Mouse (Mus musculus): ENCODE results near the gene Aifm1. TPM values are rescaled to one million over a fixed set of nuclear protein-coding genes. Genes with fewer than 3 reads are reported as not detected.

Gene Aifm1
- total RNA-seq (2021), result 10 to 100 TPM; 28.3 to 29.0 TPM

DNA sequence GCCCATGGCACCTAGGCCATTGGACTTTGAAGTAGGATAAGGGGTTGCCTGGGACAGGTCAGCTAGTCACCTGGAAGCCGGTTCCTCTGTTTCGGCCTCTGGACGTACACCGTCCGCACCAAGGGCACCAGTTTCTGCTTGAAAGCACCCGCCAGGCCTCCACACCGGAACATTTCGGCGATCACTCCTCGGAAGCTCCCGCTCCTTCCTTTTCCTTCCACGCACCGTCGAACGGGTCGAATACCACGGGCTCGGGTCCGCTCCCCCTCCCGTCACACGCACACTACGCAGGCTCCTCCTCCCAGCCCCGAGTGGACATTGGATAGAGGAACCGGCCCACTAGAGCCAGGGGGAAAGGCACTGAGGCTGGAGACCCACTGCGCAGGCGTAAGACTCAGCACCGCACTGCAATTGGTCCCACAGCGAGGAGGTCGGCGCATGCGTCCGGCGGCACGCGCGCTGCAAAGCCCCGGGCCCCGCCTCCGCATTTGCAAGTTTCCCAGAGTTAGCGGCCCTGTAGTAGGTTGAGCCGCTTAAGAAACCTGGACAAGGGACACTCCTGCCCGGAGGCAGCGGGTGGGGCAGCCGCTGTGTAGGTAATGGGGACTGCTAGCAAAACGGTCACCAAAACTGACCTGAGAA, at the start of gene Aifm1:
Gene Aifm1, minus strand, starts transcription at position 398 of the 642 bp plus-strand sequence.
- peak; percentile 86 to 88 for DNase-seq

DNA sequence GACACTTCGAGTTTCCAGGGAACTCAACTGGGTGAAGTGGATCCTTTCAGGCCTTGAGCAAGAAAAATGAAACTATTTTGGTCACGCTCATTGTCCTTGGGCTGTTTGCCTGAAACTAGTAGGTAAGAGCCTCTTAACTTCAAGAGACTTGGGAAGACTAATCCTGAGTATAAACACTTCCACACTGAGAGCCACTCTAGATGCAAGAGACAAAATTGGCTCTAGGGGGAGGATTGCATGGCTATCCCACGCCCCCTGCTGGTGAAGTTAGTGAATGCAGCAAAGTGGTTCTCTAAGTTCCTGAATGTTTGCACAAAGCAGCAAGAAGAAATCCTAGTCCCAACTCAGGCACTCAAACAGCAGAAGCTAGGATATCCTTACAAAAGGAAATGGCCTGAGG, 18.8 kb upstream of the Aifm1 start:
- DNase-seq, result peak; percentile 54 to 61

DNA sequence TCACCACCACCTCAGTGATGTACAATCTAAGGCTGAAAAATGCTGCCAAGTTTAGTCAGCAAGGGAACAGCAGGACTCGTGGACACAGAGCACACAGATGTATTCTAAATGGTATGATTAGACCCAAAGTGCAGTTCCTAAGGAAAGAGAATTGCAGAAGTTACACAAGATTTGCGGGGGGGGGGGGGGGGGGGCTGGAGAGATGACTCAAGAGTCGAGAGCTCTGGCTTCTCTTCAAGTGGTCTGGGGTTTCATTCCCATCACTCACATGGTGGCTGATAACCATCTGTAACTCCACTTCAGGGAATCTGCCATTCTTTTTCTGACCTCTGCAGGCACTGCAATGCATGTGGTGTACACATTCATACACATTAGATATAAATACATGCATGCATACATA, 13.1 kb upstream of the Aifm1 start:
- no peak for DNase-seq

DNA sequence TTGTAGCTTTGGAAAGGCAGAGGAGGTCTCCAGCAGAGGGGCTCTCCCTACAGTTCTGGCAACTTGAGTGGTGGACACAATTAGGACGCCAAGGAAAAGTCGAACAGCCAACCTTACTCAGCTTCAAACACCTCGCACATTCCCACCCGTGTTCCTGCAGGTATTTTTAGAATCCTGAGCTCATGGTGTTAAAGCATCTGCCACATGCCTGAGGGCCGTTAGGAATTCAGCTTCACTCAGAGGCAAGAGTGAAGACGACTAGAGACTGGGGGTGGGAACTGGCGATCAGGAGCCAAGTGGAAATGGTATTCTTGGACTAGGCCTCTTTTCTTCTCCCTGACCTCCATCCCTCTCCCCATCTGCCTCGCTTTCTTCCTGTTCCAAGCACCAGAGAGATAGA, 12.5 kb upstream of the Aifm1 start:
- DNase-seq, result no peak

DNA sequence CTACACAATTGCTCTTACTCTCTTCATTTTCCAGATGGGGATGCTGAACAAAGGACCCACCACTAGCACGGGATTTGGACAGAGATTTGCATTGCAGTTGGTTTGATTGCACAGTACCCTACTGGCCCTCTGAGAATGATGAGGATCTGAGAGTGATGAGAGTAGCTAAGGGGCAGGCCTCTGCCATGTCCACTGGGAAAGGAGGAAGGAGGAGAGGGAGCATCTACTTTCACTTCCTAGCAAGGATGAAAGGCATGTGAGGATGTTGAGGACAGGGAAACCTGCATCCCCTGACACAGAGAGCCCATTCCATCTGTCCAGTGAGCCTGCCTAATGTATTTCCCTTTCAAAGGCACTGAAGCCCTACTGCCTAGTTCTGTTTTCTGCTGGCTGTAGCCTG, 12.0 kb upstream of the Aifm1 start:
- no peak for DNase-seq

DNA sequence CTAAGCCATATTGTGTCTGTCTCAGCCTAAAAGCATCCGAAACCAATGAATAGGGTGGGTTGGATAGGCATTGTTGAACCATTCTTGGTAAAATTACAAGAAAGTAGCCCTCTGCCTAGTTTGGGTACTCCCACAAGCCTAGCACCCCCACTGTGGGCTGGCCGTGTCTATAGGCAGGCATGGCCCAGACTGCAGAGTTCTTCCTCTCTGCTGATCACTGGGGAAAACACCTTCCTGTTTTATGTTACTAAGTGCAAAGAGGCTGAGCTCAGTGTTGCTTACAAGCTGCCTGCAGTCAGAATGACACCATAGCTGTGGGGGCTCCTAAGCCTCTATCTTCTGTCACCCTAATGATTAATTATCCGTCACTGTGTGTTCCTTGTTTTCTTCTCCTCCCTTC, 10.1 kb upstream of the Aifm1 start:
- no peak for DNase-seq

DNA sequence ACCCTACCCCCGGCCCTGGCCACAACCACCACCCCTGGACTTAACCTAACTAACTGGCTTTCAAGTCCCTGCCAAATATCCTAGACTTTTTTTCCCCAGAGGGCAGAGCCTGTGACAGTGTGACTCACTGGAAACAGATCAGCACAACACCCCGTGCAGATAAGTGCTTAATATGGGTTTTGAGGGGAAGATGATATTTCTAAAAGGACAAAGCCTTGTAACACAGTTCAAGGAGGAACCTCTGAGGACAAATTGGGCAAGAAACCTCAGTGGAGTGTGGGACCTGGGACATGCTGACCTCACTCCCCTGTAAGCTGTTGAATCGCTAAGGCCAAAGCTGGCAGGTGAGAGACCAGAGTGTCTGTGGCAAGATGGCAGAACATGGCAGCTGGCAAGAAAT, 8.3 kb upstream of the Aifm1 start:
- DNase-seq, result no peak

DNA sequence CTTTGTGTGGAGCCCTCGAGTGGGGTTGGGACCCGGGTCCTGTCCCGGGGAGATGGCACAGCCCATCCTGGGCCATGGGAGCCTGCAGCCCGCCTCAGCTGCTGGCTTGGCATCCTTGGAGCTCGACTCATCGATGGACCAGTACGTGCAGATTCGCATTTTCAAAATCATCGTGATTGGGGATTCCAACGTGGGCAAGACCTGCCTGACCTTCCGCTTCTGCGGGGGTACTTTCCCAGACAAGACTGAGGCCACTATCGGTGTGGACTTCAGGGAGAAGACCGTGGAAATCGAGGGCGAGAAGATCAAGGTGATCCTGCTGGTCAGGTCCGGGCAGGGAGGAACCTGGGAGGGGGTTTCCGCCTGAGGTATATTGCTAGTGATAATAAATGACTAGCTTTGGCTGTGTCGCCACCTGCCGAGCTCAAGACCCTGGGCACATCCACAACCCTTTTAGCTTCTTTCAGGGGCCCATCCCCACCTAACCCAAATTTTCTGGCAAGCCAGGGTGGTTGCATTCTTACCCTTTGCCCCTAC, 6.3 kb upstream of the Aifm1 start:
- DNase-seq, result no peak

DNA sequence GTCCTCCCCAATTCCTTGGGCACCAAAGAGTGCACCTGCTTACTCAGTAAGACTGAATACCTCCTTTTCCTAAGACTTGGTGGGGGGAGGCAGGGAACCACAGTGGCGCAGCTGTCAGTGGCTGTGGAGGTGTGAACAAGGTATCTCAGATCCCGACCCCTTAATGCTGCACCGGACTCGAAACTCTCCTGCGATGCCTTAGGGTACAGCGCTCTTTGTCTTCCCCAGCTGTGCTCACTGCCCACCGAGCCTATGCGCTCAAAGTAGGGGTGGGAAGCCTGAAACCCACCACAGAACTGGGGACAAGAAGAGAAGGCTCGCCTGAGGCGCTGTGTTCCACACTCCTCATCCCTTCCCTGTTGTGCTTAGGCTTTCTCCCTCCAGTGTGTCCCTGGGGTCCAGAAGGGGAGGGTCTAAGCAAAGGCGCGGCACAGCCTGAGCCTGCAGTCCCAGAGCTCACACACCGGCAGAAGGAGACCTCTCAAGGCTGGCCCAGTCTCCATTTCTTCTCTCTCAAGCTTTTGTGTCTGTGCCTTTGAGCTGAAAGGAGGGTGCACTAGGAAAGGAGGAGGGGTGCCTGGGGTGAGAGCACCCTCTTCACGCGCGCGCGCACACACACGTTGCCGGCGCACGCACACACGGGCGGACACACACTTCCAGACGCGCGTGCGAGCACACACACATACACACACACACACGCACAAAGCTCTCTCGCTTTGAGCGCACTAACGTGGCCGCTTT, 5.6 kb upstream of the Aifm1 start, which contains the start of gene Rab33a:
Gene Rab33a, plus strand, starts transcription at position 478 of the 741 bp plus-strand sequence.
- peak; percentile 35 to 53 for DNase-seq

DNA sequence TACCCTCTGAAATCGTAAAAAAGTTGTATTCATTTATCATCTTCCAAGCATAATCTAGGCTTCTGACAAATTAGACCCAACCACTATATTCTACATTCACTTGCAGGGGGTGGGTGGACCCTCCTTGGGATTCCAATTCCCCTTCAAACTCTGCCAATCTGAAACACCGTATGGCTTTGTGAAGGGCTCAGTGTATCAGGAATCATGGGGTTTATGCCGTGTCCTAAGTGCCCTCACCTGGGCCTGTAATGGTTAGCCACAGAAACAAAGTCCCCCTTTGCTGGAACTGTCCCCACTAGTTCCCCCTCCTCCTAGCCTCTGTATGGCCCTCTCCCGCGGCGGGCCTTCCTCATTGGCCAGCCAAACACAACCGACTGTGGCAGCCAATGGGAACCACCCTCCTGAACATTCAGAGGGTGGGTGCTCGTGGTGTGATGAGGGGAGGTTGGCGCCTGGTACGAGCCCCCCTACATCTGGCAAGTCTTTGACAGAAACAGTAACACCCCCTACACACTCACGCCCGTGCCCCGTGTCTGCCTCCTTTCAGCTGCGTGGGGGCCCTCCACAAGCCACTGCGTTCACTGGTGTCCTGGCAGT, 4.9 kb upstream of the Aifm1 start:
- DNase-seq, result peak in 1 of 2 experiments; percentile 19

DNA sequence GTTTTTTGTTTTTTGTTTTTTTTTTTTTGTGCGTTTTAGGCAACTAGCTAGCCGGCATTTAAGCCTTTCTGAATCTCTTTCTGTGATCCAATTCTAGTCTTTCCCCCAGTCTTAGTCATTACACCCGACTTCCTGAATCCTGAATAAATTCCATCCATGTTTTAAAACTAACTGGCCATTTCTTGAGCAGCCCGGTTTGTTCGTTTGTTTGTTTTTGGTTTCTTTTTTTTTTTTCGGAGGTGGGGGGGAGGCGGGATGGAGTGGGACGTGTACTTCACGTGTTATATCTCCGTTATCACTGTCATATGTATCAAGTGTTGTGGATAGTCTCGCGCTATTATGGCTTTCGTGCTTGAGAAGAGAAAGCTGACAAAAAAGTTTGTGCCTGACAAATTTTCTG, 461 bp upstream of the Aifm1 start:
- DNase-seq, result no peak

DNA sequence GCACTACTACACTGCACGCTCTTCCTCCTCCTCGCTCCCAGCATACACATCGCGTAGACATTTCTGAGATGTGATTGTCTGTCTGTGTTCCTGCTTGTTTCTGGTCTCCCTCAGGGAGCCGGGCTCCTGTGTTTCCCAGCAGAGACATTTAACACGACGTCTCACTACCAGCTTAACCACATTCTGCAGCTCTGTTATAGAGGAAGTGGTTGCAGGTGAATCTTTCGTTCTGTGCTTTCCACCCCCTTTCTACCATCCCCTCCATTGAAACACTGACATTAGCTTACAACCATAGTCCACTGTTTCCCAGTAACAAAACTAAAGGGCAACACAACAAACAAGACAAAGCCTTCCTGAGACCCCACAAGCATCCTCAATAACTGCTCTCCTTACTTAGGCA, 19.6 kb downstream of the Aifm1 start:
- DNase-seq, result no peak

DNA sequence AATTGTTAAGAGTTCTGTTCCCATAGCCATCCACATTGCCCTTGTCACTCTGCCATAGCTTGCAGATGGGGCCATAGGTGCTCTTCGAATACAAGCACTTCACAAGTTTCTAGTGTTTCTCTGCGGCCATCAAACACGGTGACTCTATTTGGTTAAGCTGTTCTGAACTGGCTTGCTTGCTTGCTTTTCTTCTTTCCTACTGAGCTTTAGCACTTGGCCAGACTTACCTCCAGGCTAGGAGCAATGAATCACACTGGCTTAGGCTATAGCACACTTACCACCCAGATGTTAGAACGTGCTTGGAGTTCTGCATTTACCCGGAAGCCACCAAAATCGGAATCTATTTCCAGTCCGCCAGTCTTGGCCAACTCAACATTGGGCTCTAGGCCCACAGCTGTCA, 31.7 kb downstream of the Aifm1 start:
- no peak for DNase-seq

DNA sequence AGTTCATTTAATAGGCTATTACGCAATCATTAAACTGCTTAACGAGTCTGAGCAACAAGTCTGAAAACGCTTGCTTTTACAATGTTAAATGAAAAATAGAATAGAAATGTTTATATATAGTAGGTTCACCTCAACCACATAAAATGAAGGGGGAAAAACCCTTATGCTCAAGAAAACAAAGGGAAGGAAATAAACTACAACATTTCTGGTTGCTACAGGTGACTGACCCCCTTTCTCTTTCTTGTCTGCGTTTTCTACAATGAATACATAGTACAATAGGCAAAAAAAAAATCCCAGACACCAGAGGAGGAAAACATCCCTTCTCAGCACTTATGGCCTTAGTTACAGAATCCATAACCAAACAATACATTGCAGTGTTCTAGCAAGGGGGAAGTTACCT, 32.3 kb downstream of the Aifm1 start:
- no peak for DNase-seq

DNA sequence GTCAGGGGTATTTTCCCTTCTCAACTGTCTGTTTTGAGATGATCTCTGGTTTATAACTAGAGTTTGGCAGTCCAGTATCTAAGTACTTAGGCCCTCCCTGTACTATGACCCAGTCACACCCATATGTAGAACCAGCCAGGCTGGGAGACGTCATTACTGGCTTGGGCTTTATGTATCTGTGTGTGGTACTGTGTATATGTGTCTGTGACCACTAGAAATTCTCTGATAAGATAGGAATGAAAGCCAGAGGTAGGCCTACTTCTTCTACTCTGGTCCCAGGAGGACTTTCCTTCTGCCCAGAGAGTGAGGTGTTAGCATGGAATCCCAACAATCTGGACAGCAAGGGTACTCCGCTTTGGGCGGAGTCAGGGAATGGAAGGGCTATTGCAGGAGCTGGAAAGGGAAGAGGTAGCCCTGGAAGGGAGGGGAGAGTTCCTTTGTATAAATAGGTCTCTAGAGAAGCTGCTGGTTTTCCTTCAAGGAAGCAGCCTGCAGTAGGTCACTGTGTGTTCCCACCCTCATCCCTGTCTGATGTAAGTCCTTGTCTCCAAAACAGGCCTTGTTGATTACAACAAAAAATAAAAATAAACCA, 45.9 kb downstream of the Aifm1 start:
- no peak for DNase-seq

DNA sequence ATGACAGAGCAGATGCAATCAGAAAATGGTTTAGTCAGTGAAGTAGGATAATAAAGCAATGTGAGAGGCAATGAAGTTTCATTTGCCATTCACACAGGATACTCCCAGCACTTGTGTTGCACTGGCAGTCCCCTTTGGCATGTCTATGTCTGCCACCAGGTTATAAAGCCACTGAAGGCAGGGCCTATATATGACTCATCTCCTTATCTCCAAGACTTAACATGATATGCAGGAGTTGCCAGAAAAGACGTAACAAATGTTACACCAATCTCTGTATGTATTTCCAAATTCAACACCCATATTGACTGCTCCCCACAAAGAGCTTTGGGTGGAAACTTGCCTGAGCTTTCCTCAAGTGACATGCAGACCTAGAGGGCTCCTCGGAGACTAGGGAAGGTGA, 47.2 kb downstream of the Aifm1 start:
- DNase-seq, result no peak

DNA sequence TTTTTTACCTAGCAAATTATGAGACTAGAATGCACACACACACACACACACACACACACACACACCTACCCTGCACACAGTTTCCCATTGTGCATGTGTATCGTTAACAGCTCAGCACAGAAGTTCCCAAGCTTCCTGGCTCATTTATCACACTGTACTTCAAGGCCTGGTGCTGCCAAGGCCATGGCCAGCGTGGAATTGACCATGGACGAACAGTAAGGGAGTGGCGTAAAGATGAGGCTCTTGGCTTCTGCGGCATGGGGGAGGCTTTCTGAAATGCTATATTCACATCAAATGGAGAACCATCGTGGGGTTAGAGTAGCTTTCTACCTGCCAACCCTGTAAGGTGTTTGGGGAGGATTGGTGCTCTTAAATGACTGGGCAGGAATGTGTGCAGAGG, 48.9 kb downstream of the Aifm1 start:
- DNase-seq, result no peak

DNA sequence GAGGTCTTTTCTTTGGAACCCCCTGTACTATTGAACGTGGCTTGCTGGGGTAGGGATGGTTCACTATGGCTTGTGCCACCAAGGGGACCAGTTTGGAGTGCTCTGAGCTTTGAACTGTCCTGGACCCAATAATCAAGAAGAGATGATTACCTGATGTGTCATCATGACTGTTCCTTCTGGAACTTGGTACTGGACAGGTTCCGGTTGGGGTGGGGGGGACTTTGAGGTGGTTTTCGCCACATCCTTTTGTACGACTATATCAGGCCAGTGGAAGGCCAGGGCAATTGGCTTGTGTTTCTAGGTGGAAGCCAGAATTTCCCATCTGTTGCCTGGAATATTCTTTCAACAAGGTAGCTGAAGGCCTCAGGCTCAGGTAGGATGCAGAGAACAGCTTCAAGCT, 49.7 kb downstream of the Aifm1 start:
- DNase-seq, result no peak

DNA sequence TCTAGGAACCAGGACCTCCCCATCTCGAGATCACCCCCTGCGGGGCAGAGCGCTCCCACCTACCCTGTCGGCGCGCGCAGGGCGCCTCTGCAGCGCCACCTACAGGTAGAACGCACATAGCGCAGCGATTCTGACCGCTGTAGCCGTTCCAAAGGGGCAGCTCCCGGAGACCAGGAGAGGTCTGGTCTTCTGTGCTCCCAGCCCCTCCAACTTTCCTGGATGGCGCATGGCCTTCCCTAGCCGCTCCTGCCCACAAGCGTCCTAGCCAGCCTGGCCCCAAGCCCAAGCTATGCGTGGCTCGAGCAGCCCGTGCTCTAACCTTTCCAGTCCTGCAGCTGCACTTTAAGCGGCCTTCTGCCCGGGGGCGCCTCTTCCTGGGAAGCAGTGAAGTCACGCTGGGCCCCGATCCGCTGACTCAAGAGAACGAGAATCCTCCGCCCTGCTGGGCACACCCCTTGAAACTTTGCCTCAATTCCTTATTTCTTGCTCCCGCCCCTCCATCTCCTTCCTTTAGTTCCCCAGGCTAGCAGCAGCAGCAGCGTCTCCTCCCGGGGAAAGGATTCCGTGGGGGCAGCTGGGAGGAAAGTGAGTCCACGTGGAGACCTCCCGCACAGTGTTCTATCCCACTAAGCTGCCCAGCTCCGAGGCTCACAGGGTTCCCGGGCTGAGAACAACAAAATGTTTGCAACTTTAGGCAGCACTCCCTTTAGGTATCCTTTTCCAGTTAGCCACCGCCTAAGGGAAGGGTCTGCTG, 50.4 kb downstream of the Aifm1 start, which contains the start of gene Elf4:
Gene Elf4, minus strand, starts transcription at position 379 of the 754 bp plus-strand sequence.
- DNase-seq, result peak; percentile 38

DNA sequence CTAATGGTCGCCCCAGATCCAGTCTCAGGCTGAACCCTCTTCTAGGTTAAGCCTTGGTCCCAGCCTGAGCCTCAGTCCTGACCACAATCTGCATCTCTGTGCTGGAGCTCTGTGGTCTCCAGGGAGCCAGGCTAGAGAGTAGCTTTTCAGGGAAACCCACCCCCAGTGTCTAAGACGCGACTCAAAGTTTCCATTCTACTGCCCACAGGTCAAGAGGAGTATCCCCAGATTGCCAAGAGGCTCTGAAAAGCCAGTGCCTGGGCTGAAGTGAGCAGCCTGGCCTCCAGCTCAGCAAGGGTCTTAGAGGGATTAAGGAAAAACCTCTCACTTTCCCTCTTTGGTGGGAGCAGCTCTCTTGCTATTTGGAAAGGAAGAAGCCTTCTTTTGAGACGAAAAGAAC, 51.1 kb downstream of the Aifm1 start:
- no peak for DNase-seq

DNA sequence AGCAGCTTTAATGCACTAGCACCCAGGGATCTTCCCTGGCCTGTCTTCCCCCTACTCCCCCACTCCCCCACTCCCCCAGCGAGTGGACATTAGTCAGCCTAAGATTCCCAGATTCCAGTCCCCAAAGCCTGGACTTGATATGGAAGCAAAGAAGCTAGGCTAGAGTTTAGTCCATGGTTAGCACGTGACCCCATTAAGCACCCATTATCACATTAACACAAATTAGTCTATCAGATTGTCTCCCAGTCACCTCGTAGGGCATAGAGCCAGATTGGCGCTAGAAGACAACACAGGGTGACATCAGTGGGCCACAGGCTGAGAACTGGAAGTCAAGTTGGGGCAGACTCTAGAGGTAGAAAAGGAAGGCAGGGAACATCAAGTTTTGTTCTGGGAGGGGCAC, 52.4 kb downstream of the Aifm1 start:
- no peak for DNase-seq

DNA sequence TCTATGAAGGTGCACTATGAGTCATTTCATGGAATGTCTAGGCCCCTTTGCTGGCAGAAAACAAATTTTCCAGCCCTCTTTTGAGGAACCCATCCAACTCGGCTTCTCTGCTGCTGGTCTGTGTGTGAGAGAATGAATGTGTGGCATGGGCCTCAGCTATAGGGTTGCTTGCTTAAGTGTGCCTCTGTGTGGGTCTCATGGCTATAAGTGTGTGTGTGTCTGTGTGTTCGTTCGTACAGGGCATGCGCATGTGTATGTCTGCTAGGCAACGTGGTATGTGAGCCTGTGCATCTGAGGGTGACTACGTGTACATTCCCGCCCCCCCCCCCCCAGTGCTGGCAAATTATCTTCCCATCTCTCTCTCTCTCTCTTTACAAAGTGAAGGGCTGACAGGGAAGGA, 52.9 kb downstream of the Aifm1 start:
- DNase-seq, result no peak
